Mouse (Mus musculus) heart, adult 18-20 months (tissue): Measurements from ENCODE around the gene Mal. TPM values are rescaled to one million over a fixed set of nuclear protein-coding genes. Genes with fewer than 3 reads are reported as not detected.
"Not testable (repeated sequence)": the region's sequence is repeated elsewhere in the genome, so short reads cannot be mapped to it uniquely, and the experiment has no call there.

Experiments
- DNase-seq, 2 experiments: peaks; one replicate each; pipeline ENCODE4 v3.0.0; 2021 to 2022; ENCODE audit warnings: mixed read lengths in 1 of 2
- total RNA-seq, 2 experiments: library from RNA; stranded (reverse); gene quantifications; 2 replicates each; pipeline ENCODE4 v1.2.3; 2021

Gene Mal
- total RNA-seq, 2 experiments from 2014 or later, result 15.6 to 19.0 TPM

DNA sequence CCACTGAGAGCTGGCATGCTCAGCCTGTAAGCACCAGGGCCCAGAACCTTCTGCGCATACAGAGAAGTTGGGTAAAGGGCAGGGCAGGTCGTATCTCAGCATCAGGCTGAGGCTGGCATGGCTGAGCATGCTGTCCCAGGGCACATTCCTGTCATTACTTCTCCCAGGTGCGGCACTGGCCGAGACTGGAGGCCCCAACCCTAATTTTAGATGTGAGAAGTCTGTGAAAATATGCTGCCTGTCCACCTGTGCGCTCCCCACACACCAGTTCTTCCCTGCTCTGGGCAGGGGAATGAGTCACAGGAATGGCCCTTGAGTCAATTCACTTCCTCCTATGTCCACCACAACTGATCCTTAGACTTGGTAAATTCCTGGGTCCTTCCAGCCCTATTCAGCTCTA is 30.8 kb downstream of the Mal start:
- DNase-seq, result no peak

DNA sequence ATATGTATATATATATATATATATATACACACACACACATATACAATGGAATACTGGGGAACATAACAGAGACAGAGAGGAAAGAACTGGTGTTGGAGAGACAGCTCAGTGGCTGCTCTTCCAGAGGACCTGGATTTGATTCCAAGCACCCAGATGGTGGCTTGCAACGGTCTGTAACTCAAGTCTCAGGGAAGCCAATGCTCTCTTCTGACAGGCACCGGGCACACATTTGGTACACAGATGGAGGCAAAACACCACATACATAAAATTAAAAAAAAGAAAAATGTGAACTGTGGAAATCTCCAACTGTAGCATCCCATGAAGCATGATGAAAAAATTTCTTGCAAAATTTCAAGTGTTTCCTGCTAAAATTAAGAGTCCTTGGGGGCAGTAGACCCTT is 31.7 kb downstream of the Mal start:
- no peak for DNase-seq

GRCm38 (mm10) chr2:127622065-127622464 is 34.4 kb downstream of the Mal start:
- no peak for DNase-seq

- DNase-seq, result no peak
Measured at GRCm38 (mm10) chr2:127619311-127619710, 37.2 kb downstream of the Mal start.

DNA sequence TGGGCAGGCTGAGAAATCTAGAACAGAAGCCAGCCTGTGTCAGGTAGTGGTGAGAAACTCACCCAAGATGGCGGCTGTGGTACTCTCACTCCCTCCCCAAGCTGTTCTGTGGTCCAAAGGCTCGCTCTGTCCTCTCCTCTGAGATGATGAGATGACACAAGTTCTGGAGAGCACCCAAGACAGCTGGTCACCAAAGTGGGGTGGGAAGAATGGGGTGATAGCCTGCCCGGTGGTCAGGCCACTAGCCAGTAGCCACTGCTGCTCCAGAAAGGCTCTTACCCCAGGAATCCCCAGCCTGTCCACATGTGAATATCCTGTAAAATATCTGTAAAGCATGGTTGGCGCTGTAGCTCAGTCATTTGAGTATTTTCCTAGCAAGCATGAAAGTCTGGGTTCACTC is 44.2 kb downstream of the Mal start:
- DNase-seq, result no peak

- peak in 1 of 2 experiments; percentile 28 for DNase-seq
Measured at GRCm38 (mm10) chr2:127611386-127611785, 45.1 kb downstream of the Mal start.

DNA sequence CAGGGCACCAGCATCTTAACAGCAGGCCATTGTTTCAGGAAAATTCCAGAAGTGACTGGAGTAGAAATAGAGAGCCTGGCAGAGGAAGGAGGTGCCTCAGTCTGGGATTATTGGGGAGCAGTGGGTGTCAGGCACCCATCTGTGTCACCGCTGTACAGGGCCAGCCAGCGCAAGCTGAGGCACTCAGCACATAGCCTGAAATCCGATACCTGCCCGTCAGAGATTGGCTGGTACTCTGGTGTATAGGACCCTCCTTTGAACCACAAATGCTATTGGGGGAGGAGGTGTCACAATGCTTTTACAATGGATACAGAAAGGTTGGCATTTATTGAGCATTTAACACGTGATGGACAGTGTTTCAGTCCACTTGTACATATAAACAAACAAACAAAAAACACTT is 47.5 kb downstream of the Mal start:
- DNase-seq, result no peak

- DNase-seq, result peak in 1 of 2 experiments; percentile 62
Measured at GRCm38 (mm10) chr2:127608234-127608633, 48.3 kb downstream of the Mal start.

DNA sequence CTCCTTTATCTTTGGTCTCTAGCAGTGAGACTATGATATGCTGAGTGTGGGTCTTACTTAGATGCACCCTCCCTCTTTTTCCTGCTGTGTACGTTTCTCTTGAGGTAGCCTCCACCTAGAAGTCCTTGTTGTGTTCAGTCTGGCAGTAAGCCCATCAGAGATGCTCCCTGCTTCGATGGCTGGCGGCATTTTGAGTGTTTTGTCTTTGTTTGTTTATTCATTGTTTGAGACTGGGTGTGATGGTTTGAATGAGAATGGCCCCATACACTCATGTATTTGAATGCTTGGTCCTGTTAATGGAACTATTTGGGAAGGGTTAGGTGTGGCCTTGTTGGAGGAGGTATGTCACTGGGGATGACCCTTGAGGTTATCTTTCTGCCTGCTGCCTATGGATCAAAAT is 51.3 kb downstream of the Mal start:
- DNase-seq, result no peak

- DNase-seq, result not testable (repeated sequence)
Measured at GRCm38 (mm10) chr2:127603383-127603782, 53.1 kb downstream of the Mal start.

GRCm38 (mm10) chr2:127590840-127591239 is 65.7 kb downstream of the Mal start:
- no peak for DNase-seq

GRCm38 (mm10) chr2:127590204-127590603 is 66.3 kb downstream of the Mal start:
- no peak for DNase-seq

GRCm38 (mm10) chr2:127588897-127589296 is 67.6 kb downstream of the Mal start:
- DNase-seq, result no peak

- no peak for DNase-seq
Measured at GRCm38 (mm10) chr2:127587514-127587844, 69.0 kb downstream of the Mal start.

- peak; percentile 84 to 93 for DNase-seq
Measured at GRCm38 (mm10) chr2:127586694-127587513, 69.6 kb downstream of the Mal start, which contains the start of the genes Zfp661 and Mrps5. Zfp661 (minus strand) TSS chr2:127587094. Mrps5 (plus strand) TSS chr2:127587222.

DNA sequence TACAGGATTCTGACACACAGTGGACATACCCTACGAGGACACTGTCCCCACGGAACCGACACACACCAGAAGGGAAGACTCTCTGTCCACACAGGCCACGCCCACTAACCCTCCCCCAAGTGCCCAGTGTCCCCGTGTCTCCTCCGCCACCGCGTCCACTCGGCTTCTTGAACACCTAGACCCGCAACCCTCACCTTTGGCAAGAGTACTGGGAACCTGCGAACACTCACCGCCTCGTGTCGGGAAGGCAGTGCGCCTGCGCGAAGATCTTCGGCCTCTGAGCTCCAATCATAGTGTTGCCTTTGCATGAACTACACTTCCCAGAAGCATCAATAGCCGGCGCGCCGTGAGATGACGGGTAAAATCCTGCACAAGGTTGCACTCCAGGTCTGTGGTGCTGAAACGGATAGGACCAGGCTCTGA is 72.0 kb downstream of the Mal start:
- peak; percentile 94 to 95 for DNase-seq

Other genes starting within 250 kb of the Mal start
- gene Gpat2, start 231.5 kb downstream of the Mal start, total RNA-seq, result not detected
- gene Fahd2a, start 212.1 kb downstream of the Mal start, total RNA-seq, result 10 to 100 TPM; 48.1 to 52.5 TPM
- 1 to 10 TPM; 1.5 to 1.8 TPM for gene Kcnip3, start 134.6 kb downstream of the Mal start, total RNA-seq
- under 1 TPM; 0.12 to 0.21 TPM for gene Prom2, start 115.2 kb downstream of the Mal start, total RNA-seq
- gene Zfp661, start 69.6 kb downstream of the Mal start, total RNA-seq, result 1 to 10 TPM; 1.8 to 2.2 TPM
- gene Mrps5, start 69.5 kb downstream of the Mal start, total RNA-seq, result 10 to 100 TPM; 78.3 to 93.4 TPM
- gene Mall, start 73.2 kb upstream of the Mal start, total RNA-seq, result 1 to 10 TPM; 6.7 to 7.0 TPM
- gene Nphp1, start 132.2 kb upstream of the Mal start, total RNA-seq, result 1 to 10 TPM; 7.6 to 9.4 TPM
- gene Mtln, start 135.8 kb upstream of the Mal start, total RNA-seq, result 10 to 100 TPM; 53.2 to 69.3 TPM
- gene Bub1, start 175.2 kb upstream of the Mal start, total RNA-seq, result under 1 TPM; 0.22 to 0.44 TPM
- not detected for gene Acoxl, start 182.2 kb upstream of the Mal start, total RNA-seq